Mouse (Mus musculus): ENCODE data around the gene Tkt.

DNA sequence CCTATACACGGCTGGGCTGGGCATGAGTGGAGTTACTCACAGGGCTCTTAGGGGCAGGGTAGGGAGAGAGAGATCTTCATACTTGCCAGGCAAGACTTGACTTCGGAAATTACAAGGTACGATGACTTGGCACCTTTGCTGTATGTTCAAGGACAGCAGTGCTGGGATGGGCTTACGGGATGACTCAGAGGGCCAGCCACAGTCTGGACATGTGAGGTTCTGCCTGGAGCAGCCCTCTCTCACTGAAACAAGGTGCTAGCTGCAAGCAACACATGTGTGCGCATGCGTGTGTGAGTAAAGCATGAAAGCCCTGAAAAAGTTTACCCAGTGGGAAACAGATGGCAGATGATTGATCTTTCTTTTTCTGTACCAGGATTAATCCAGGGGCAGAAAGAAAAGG is 16.3 kb upstream of the Tkt start:
- TF ChIP-seq POLR2A (IDR thresholded peaks at IDR 0.05; ENCODE audit: extremely low read depth, insufficient read depth, low read length) (no peak), CTCF (IDR thresholded peaks at IDR 0.05; ENCODE audit: low read depth, low read length) (no peak)

Data from liver, adult 2 months (tissue).